Comparison of ENCODE assay signal across 8 mouse cellular contexts in genomic region chr2:103969437-103970040, GRCm38 (mm10). TPM values are rescaled to one million over a fixed set of nuclear protein-coding genes. Genes with fewer than 3 reads are reported as not detected.
DNase-seq lines count a peak whose midpoint lies in the region; ATAC-seq and TF ChIP-seq lines count a peak whose summit lies in the region.

No protein-coding gene starts in this region.

- no peak for TF ChIP-seq CTCF in C2C12 (IDR thresholded peaks at IDR 0.05; ENCODE audit: control insufficient read depth, insufficient read depth, insufficient read length)
- TF ChIP-seq CTCF in bone marrow macrophage, adult 2 months (IDR thresholded peaks at IDR 0.05; ENCODE audit: low read depth, low read length), result peak; percentile 36; the same call in 1 of the 2 replicates
- TF ChIP-seq CTCF in liver, adult 2 months (IDR thresholded peaks at IDR 0.05; ENCODE audit: low read depth, low read length), result peak; percentile 42
- TF ChIP-seq CTCF in midbrain, postnatal 0 days (IDR thresholded peaks at IDR 0.05), result peak; percentile 56

- no peak for TF ChIP-seq POLR2A in bone marrow macrophage, adult 2 months (IDR thresholded peaks at IDR 0.05; ENCODE audit: borderline replicate concordance, low read depth, low read length)
- no peak for TF ChIP-seq POLR2A in liver, adult 2 months (IDR thresholded peaks at IDR 0.05; ENCODE audit: extremely low read depth, insufficient read depth, low read length)

- H3K9me3 ChIP-seq in heart, embryonic 11.5 days (replicated peaks; ENCODE audit: control insufficient read depth, low read length), result no peaks in the 10 kb centered on the region
- H3K9me3 ChIP-seq in kidney, embryonic 14.5 days (ENCODE audit: control insufficient read depth, low read length), result no peaks in the 10 kb centered on the region
- H3K9me3 ChIP-seq in midbrain, postnatal 0 days (ENCODE audit: low read length), result no peaks in the 10 kb centered on the region

- no peaks in the 10 kb centered on the region for H3K79me2 ChIP-seq in C2C12 (ENCODE audit: control insufficient read depth, insufficient read depth)
- peaks cover 4% of the 10 kb centered on the region; the same call in 1 of the 2 replicates for H3K79me2 ChIP-seq in liver, adult 2 months (ENCODE audit: control insufficient read depth, insufficient read depth, low read length)

- peak overlapping the region; percentile 38 for H3ac ChIP-seq in C2C12 (ENCODE audit: control insufficient read depth, insufficient read length, low read depth)

- H3K4me2 ChIP-seq in heart, embryonic 11.5 days, result peak overlapping the region; percentile 98
- peak overlapping the region; percentile 96 for H3K4me2 ChIP-seq in kidney, embryonic 14.5 days (replicated peaks; ENCODE audit: low read depth, low read length)
- peak overlapping the region; percentile 92 for H3K4me2 ChIP-seq in midbrain, postnatal 0 days (ENCODE audit: low read depth, low read length, poor library complexity, severe bottlenecking)

- H3K36me3 ChIP-seq in C2C12 (ENCODE audit: control insufficient read depth, insufficient read depth), result no peaks in the 10 kb centered on the region
- no peaks in the 10 kb centered on the region for H3K36me3 ChIP-seq in heart, embryonic 11.5 days (ENCODE audit: control insufficient read depth, insufficient read depth, low read length)
- no peaks in the 10 kb centered on the region for H3K36me3 ChIP-seq in kidney, embryonic 14.5 days (ENCODE audit: control insufficient read depth, insufficient read depth, low read length)
- H3K36me3 ChIP-seq in liver, adult 2 months (ENCODE audit: control insufficient read depth, insufficient read depth, low read length), result no peaks in the 10 kb centered on the region
- no peaks in the 10 kb centered on the region for H3K36me3 ChIP-seq in midbrain, postnatal 0 days (ENCODE audit: insufficient read depth, low read length)

- H3K9ac ChIP-seq in heart, embryonic 11.5 days (ENCODE audit: low read depth, low read length), result peak overlapping the region; percentile 90
- peak overlapping the region; percentile 68; the same call in 1 of the 2 replicates for H3K9ac ChIP-seq in kidney, embryonic 14.5 days (ENCODE audit: low read depth, low read length)
- H3K9ac ChIP-seq in liver, adult 2 months (ENCODE audit: low read depth, low read length), result peak overlapping the region; percentile 58
- H3K9ac ChIP-seq in midbrain, postnatal 0 days (replicated peaks; ENCODE audit: low read length, poor library complexity, severe bottlenecking), result peak overlapping the region; percentile 84

- no peak overlapping the region for H3K4me3 ChIP-seq in C2C12 (ENCODE audit: insufficient read depth, poor library complexity, severe bottlenecking)
- peak overlapping the region; percentile 73 for H3K4me3 ChIP-seq in bone marrow macrophage, adult 2 months (ENCODE audit: insufficient read depth, low read length)
- peak overlapping the region; percentile 89 for H3K4me3 ChIP-seq in heart, embryonic 11.5 days (ENCODE audit: low read depth, low read length)
- H3K4me3 ChIP-seq in kidney, embryonic 14.5 days (ENCODE audit: low read length), result peak overlapping the region; percentile 70
- peak overlapping the region; percentile 98 for H3K4me3 ChIP-seq in liver, adult 2 months (ENCODE audit: insufficient read depth, low read depth, low read length)
- peak overlapping the region; percentile 91 for H3K4me3 ChIP-seq in midbrain, postnatal 0 days (ENCODE audit: low read depth, low read length)

- under 1% methylated on average over 39 of the region's 40 CpGs for whole genome bisulfite sequencing in heart, embryonic 11.5 days (ENCODE audit: insufficient replicate concordance)
- WGBS in kidney, embryonic 14.5 days, result under 1% methylated on average over 40 of the region's 40 CpGs
- 2% methylated on average over 40 of the region's 40 CpGs for WGBS in liver, adult 2 months
- under 1% methylated on average over 39 of the region's 40 CpGs for WGBS in midbrain, postnatal 0 days

- H3K4me1 ChIP-seq in bone marrow macrophage, adult 2 months (ENCODE audit: control insufficient read depth, insufficient read depth, low read length), result peaks cover 45% of the 10 kb centered on the region
- H3K4me1 ChIP-seq in heart, embryonic 11.5 days (ENCODE audit: control insufficient read depth, insufficient read depth, low read length), result peaks cover 5% of the 10 kb centered on the region; the same call in 1 of the 2 replicates
- peaks cover 10% of the 10 kb centered on the region; the same call in 1 of the 2 replicates for H3K4me1 ChIP-seq in kidney, embryonic 14.5 days (ENCODE audit: control insufficient read depth, insufficient read depth, low read length)
- no peaks in the 10 kb centered on the region for H3K4me1 ChIP-seq in liver, adult 2 months (ENCODE audit: control insufficient read depth, insufficient read depth, low read length)
- no peaks in the 10 kb centered on the region for H3K4me1 ChIP-seq in midbrain, postnatal 0 days (ENCODE audit: insufficient read depth, low read length)

- peak; percentile 58 for DNase-seq in liver, adult 2 months (ENCODE audit: extremely low read depth, low read depth, low spot score)
- peak; percentile 77 for DNase-seq in midbrain, postnatal 0 days (ENCODE audit: low spot score)
- DNase-seq in spleen, postnatal 14 days (ENCODE audit: low spot score in 2 of 2), result peak; percentile 62 to 68

- no peaks in the 10 kb centered on the region for H3K79me3 ChIP-seq in C2C12 (ENCODE audit: low read depth)

- peaks cover 77% of the 10 kb centered on the region for H3K27me3 ChIP-seq in C2C12 (ENCODE audit: control insufficient read depth, insufficient read depth, insufficient read length)
- H3K27me3 ChIP-seq in heart, embryonic 11.5 days (ENCODE audit: control insufficient read depth, insufficient read depth, low read length), result peaks cover 7% of the 10 kb centered on the region; the same call in 1 of the 2 replicates
- peaks cover 26% of the 10 kb centered on the region for H3K27me3 ChIP-seq in kidney, embryonic 14.5 days (ENCODE audit: control insufficient read depth, insufficient read depth, low read length)
- H3K27me3 ChIP-seq in liver, adult 2 months (ENCODE audit: control insufficient read depth, insufficient read depth, low read length), result peaks cover 5% of the 10 kb centered on the region; the same call in 1 of the 2 replicates
- H3K27me3 ChIP-seq in midbrain, postnatal 0 days (ENCODE audit: insufficient read depth, low read length), result no peaks in the 10 kb centered on the region

- ATAC-seq in erythroblast, adult 5-6 weeks (replicated peaks; ENCODE audit: low FRiP score, poor library complexity, severe bottlenecking), result peak; percentile 70
- peak; percentile 84 for ATAC-seq in heart, embryonic 11.5 days (replicated peaks; ENCODE audit: insufficient number of reproducible peaks, low FRiP score, low TSS enrichment)
- ATAC-seq in kidney, embryonic 14.5 days (ENCODE audit: low FRiP score, low TSS enrichment), result peak; percentile 88
- ATAC-seq in midbrain, postnatal 0 days (ENCODE audit: low FRiP score), result peak; percentile 82

- peak overlapping the region; percentile 96 for H3K27ac ChIP-seq in bone marrow macrophage, adult 2 months (ENCODE audit: insufficient read depth, low read depth, low read length)
- peak overlapping the region; percentile 78; the same call in 1 of the 2 replicates for H3K27ac ChIP-seq in heart, embryonic 11.5 days (ENCODE audit: low read depth, low read length)
- peak overlapping the region; percentile 38; the same call in 1 of the 2 replicates for H3K27ac ChIP-seq in kidney, embryonic 14.5 days (ENCODE audit: low read depth, low read length)
- H3K27ac ChIP-seq in liver, adult 2 months (replicated peaks; ENCODE audit: insufficient read depth, low read depth, low read length), result peak overlapping the region; percentile 53; the same call in 1 of the 2 replicates
- H3K27ac ChIP-seq in midbrain, postnatal 0 days (ENCODE audit: low read depth, low read length), result peak overlapping the region; percentile 75; the same call in 1 of the 2 replicates

RNA-seq across cellular contexts. Expression of gene Lmo2, which starts 11.8 kb away (rescaled TPM):
- not detected for polyA plus RNA-seq in C2C12 (2012; fragmentation: generic; extraction: Trizol)
- 281 and 284 TPM in 2 replicates for polyA plus RNA-seq in bone marrow macrophage, adult 2 months (2012; ENCODE audit: insufficient read depth, insufficient read length, missing spikeins)
- total RNA-seq in erythroblast, adult 5-6 weeks (2015; ENCODE audit: low replicate concordance), result 827 TPM in 2 replicates
- 564 and 619 TPM in 2 replicates for total RNA-seq in erythroblast, adult 5-6 weeks (2017; ENCODE audit: low replicate concordance)
- polyA plus RNA-seq in heart, embryonic 11.5 days (2014; fragmentation: Nextera tagmentation; extraction: Ambion mirVana), result 27.9 TPM in 2 replicates
- 33.3 and 36.7 TPM in 2 replicates for polyA plus RNA-seq in kidney, embryonic 14.5 days (2014; fragmentation: Nextera tagmentation; extraction: Ambion mirVana)
- total RNA-seq in liver, adult 2 months (2014; rRNA removed), result 4.5 and 5.1 TPM in 2 replicates
- polyA plus RNA-seq in liver, adult 2 months (2012; rRNA removed), result 2.4 and 3.8 TPM in 2 replicates
- 16.1 and 22.2 TPM in 2 replicates for total RNA-seq in midbrain, postnatal 0 days (2014; rRNA removed)
- 22.9 and 23.4 TPM in 2 replicates for polyA plus RNA-seq in midbrain, postnatal 0 days (2015; fragmentation: Nextera tagmentation; extraction: Ambion mirVana)

RNA-seq across cellular contexts. Expression of gene Fbxo3, which starts 58.0 kb away (rescaled TPM):
- polyA plus RNA-seq in C2C12 (2012; fragmentation: generic; extraction: Trizol), result 8.5 TPM
- polyA plus RNA-seq in bone marrow macrophage, adult 2 months (2012; ENCODE audit: insufficient read depth, insufficient read length, missing spikeins), result 43.2 and 44.3 TPM in 2 replicates
- total RNA-seq in erythroblast, adult 5-6 weeks (2015; ENCODE audit: low replicate concordance), result 97.2 and 111 TPM in 2 replicates
- total RNA-seq in erythroblast, adult 5-6 weeks (2017; ENCODE audit: low replicate concordance), result 115 and 124 TPM in 2 replicates
- 43.2 and 46.8 TPM in 2 replicates for polyA plus RNA-seq in heart, embryonic 11.5 days (2014; fragmentation: Nextera tagmentation; extraction: Ambion mirVana)
- 41.5 and 54.4 TPM in 2 replicates for polyA plus RNA-seq in kidney, embryonic 14.5 days (2014; fragmentation: Nextera tagmentation; extraction: Ambion mirVana)
- 93.9 and 95.9 TPM in 2 replicates for total RNA-seq in liver, adult 2 months (2014; rRNA removed)
- 32.5 and 32.7 TPM in 2 replicates for polyA plus RNA-seq in liver, adult 2 months (2012; rRNA removed)
- total RNA-seq in midbrain, postnatal 0 days (2014; rRNA removed), result 73.2 and 87.3 TPM in 2 replicates
- polyA plus RNA-seq in midbrain, postnatal 0 days (2015; fragmentation: Nextera tagmentation; extraction: Ambion mirVana), result 69.3 and 71.7 TPM in 2 replicates

RNA-seq across cellular contexts. Expression of gene 4931422A03Rik, which starts 58.6 kb away (rescaled TPM):
- 0.11 TPM for polyA plus RNA-seq in C2C12 (2012; fragmentation: generic; extraction: Trizol)
- not detected in 2 replicates for polyA plus RNA-seq in bone marrow macrophage, adult 2 months (2012; ENCODE audit: insufficient read depth, insufficient read length, missing spikeins)
- total RNA-seq in erythroblast, adult 5-6 weeks (2015; ENCODE audit: low replicate concordance), result 6.1 and 10.4 TPM in 2 replicates
- total RNA-seq in erythroblast, adult 5-6 weeks (2017; ENCODE audit: low replicate concordance), result not detected in 2 replicates
- 1.1 and 2.2 TPM in 2 replicates for polyA plus RNA-seq in heart, embryonic 11.5 days (2014; fragmentation: Nextera tagmentation; extraction: Ambion mirVana)
- polyA plus RNA-seq in kidney, embryonic 14.5 days (2014; fragmentation: Nextera tagmentation; extraction: Ambion mirVana), result 1.8 and 3.7 TPM in 2 replicates
- total RNA-seq in liver, adult 2 months (2014; rRNA removed), result not detected in 2 replicates
- not detected in 2 replicates for polyA plus RNA-seq in liver, adult 2 months (2012; rRNA removed)
- not detected in 2 replicates for total RNA-seq in midbrain, postnatal 0 days (2014; rRNA removed)
- polyA plus RNA-seq in midbrain, postnatal 0 days (2015; fragmentation: Nextera tagmentation; extraction: Ambion mirVana), result 2.2 and 2.8 TPM in 2 replicates

Comparison
In these comparisons a context has a peak if more than half of its experiments do, and no peak if none do; other contexts are left out.
1. H3K27ac ChIP-seq: peak in every context shown above with its lines; median percentile 96 in bone marrow macrophage, adult 2 months; 78 in heart, embryonic 11.5 days; 75 in midbrain, postnatal 0 days; 53 in liver, adult 2 months; 38 in kidney, embryonic 14.5 days.